Mouse (Mus musculus) cortical plate, adult 2 months (tissue): ENCODE results near the gene Slc38a8. TPM values are rescaled to one million over a fixed set of nuclear protein-coding genes. Genes with fewer than 3 reads are reported as not detected.

ENCODE experiments used
- H3K27ac ChIP-seq: fragments of 200-500 bp; 2 replicates; pipeline ENCODE4 v1.5.1; 2012; ENCODE audit warnings: low read length, control low read depth, inconsistent platforms; ENCODE audit not compliant: insufficient read depth
- H3K4me1 ChIP-seq: fragments of 200-500 bp; 2 replicates; pipeline ENCODE4 v1.6.1; 2011; ENCODE audit warnings: low read length; ENCODE audit not compliant: control insufficient read depth, insufficient read depth
- H3K4me3 ChIP-seq: fragments of 200-500 bp; 2 replicates; pipeline ENCODE4 v1.5.1; 2011; ENCODE audit warnings: mild to moderate bottlenecking, low read length, control low read depth; ENCODE audit not compliant: insufficient read depth
- CTCF ChIP-seq: fragments of 200-500 bp; IDR thresholded peaks from 2 replicates; pipeline ENCODE4 v1.5.1; 2011; ENCODE audit warnings: mild to moderate bottlenecking, control low read depth, low read length; ENCODE audit not compliant: insufficient read depth; ENCODE audit errors: extremely low read depth
- POLR2A ChIP-seq: fragments of 200-500 bp; IDR thresholded peaks from 2 replicates; pipeline ENCODE4 v1.6.1; 2011; ENCODE audit warnings: mild to moderate bottlenecking, low read length, control low read depth; ENCODE audit not compliant: insufficient read depth; ENCODE audit errors: extremely low read depth
- polyA plus RNA-seq: library from polyadenylated mRNA; depleted of rRNA; stranded (reverse); fragments of >200 nt; gene quantifications from 2 replicates; pipeline ENCODE4 v1.2.3, GENCODE M21; 2012

The Slc38a8 gene
- polyA plus RNA-seq, 1 experiment: 0.23 TPM

- TF ChIP-seq POLR2A (no peak), CTCF (peak; percentile 21; the same call in 1 of the 2 replicates)
Observed at GRCm38 (mm10) chr8:119520102-119520501, 18.6 kb upstream of the Slc38a8 start.

GRCm38 (mm10) chr8:119516674-119517073 is 15.2 kb upstream of the Slc38a8 start:
- Histone ChIP-seq H3K4me1 (no peaks in the 10 kb centered on the region), H3K27ac (no peak overlapping the region), H3K4me3 (no peak overlapping the region)
- TF ChIP-seq POLR2A (no peak), CTCF (no peak)

More at GRCm38 (mm10) chr8:119520102-119520501, 18.6 kb upstream of the Slc38a8 start:
- H3K4me1 ChIP-seq: no peaks in the 10 kb centered on the region
- no peak overlapping the region for H3K27ac ChIP-seq
- no peak overlapping the region for H3K4me3 ChIP-seq

GRCm38 (mm10) chr8:119515767-119516166 is 14.3 kb upstream of the Slc38a8 start:
- Histone ChIP-seq H3K4me1 (no peaks in the 10 kb centered on the region), H3K27ac (no peak overlapping the region), H3K4me3 (no peak overlapping the region)
- TF ChIP-seq POLR2A (no peak), CTCF (no peak)

- Histone ChIP-seq H3K4me1 (no peaks in the 10 kb centered on the region), H3K27ac (no peak overlapping the region), H3K4me3 (no peak overlapping the region)
- TF ChIP-seq CTCF (no peak), POLR2A (no peak)
Observed at GRCm38 (mm10) chr8:119514940-119515339, 13.4 kb upstream of the Slc38a8 start.

GRCm38 (mm10) chr8:119513405-119513804 is 11.9 kb upstream of the Slc38a8 start:
- Histone ChIP-seq H3K27ac (no peak overlapping the region), H3K4me3 (no peak overlapping the region), H3K4me1 (no peaks in the 10 kb centered on the region)
- TF ChIP-seq POLR2A: no peak
- TF ChIP-seq CTCF: no peak

GRCm38 (mm10) chr8:119511722-119512121 is 10.2 kb upstream of the Slc38a8 start:
- no peak overlapping the region for H3K4me3 ChIP-seq
- no peaks in the 10 kb centered on the region for H3K4me1 ChIP-seq
- TF ChIP-seq POLR2A: no peak
- no peak for TF ChIP-seq CTCF
- H3K27ac ChIP-seq: no peak overlapping the region

GRCm38 (mm10) chr8:119510471-119510870 is 9.0 kb upstream of the Slc38a8 start:
- no peak overlapping the region for H3K4me3 ChIP-seq
- TF ChIP-seq CTCF (no peak), POLR2A (no peak)
- H3K27ac ChIP-seq: no peak overlapping the region
- H3K4me1 ChIP-seq: no peaks in the 10 kb centered on the region

GRCm38 (mm10) chr8:119506106-119506505 is 4.6 kb upstream of the Slc38a8 start:
- Histone ChIP-seq H3K4me3 (no peak overlapping the region), H3K27ac (no peak overlapping the region), H3K4me1 (no peaks in the 10 kb centered on the region)
- TF ChIP-seq POLR2A: no peak
- TF ChIP-seq CTCF: no peak

- Histone ChIP-seq H3K4me1 (no peaks in the 10 kb centered on the region), H3K4me3 (no peak overlapping the region), H3K27ac (no peak overlapping the region)
- TF ChIP-seq POLR2A (no peak), CTCF (no peak)
Observed at GRCm38 (mm10) chr8:119505488-119505887, 4.0 kb upstream of the Slc38a8 start.

- Histone ChIP-seq H3K27ac (no peak overlapping the region), H3K4me3 (no peak overlapping the region), H3K4me1 (no peaks in the 10 kb centered on the region)
- TF ChIP-seq POLR2A (no peak), CTCF (no peak)
Observed at GRCm38 (mm10) chr8:119503191-119503767, 1.8 kb upstream of the Slc38a8 start.

- TF ChIP-seq CTCF (no peak), POLR2A (no peak)
- Histone ChIP-seq H3K4me1 (peaks cover 2% of the 10 kb centered on the region; the same call in 1 of the 2 replicates), H3K4me3 (no peak overlapping the region), H3K27ac (no peak overlapping the region)
Observed at GRCm38 (mm10) chr8:119502111-119502510, 613 bp upstream of the Slc38a8 start.

- Histone ChIP-seq H3K4me1 (peaks cover 2% of the 10 kb centered on the region; the same call in 1 of the 2 replicates), H3K27ac (no peak overlapping the region), H3K4me3 (no peak overlapping the region)
- TF ChIP-seq POLR2A: no peak
- no peak for TF ChIP-seq CTCF
Observed at GRCm38 (mm10) chr8:119499836-119500235, 1.7 kb downstream of the Slc38a8 start.
